In genomic region chr3:83286975-83287405, GRCm38 (mm10) we compare ENCODE assay signal across 8 mouse cellular contexts.
A peak's percentile ranks its signal among the peaks of the same experiment; 100 is the strongest.
DNase-seq lines count a peak whose midpoint lies in the region; ATAC-seq and TF ChIP-seq lines count a peak whose summit lies in the region.

No protein-coding gene starts in this region.

- peaks cover 5% of the 10 kb centered on the region for H3K4me1 ChIP-seq in embryonic fibroblast, embryonic 13.5 days (ENCODE audit: control insufficient read depth, insufficient read depth, low read length)
- no peaks in the 10 kb centered on the region for H3K4me1 ChIP-seq in heart, embryonic 14.5 days (ENCODE audit: control insufficient read depth in 2 of 2, insufficient read depth in 2 of 2, low read length in 2 of 2)

- 6% methylated on average over 11 of the region's 11 CpGs for WGBS in heart, embryonic 14.5 days

- peak overlapping the region; percentile 26 for H3K4me3 ChIP-seq in embryonic fibroblast, embryonic 13.5 days (ENCODE audit: insufficient read depth, low read length)
- H3K4me3 ChIP-seq in heart, embryonic 14.5 days (ENCODE audit: control insufficient read depth in 1 of 2, insufficient read depth in 1 of 2, low read depth in 1 of 2, low read length in 2 of 2) = peak overlapping the region; percentile 36 to 40

- H3K9me3 ChIP-seq in heart, embryonic 14.5 days (ENCODE audit: control insufficient read depth, low read length) = no peaks in the 10 kb centered on the region

- peak overlapping the region; percentile 68 for H3K9ac ChIP-seq in heart, embryonic 14.5 days (ENCODE audit: low read length)

- no peaks in the 10 kb centered on the region for H3K27me3 ChIP-seq in heart, embryonic 14.5 days (ENCODE audit: control insufficient read depth, insufficient read depth, low read length)

- TF ChIP-seq CTCF in embryonic fibroblast, embryonic 13.5 days (IDR thresholded peaks at IDR 0.05; ENCODE audit: borderline replicate concordance, insufficient read depth, low read length) = no peak

- H3K36me3 ChIP-seq in heart, embryonic 14.5 days (ENCODE audit: control insufficient read depth, insufficient read depth, low read length) = no peaks in the 10 kb centered on the region

- H3K27ac ChIP-seq in embryonic fibroblast, embryonic 13.5 days (ENCODE audit: insufficient read depth, low read length) = no peak overlapping the region
- H3K27ac ChIP-seq in heart, embryonic 14.5 days (replicated peaks in 1 of 2; ENCODE audit: control insufficient read depth in 1 of 2, insufficient read depth in 1 of 2, low read depth in 2 of 2, low read length in 2 of 2) = no peak overlapping the region

- DNase-seq in adrenal gland, adult 2 months = peak; percentile 52
- DNase-seq in adrenal gland, postnatal 25 days = no peak
- peak; percentile 60 for DNase-seq in kidney, postnatal 10 days
- DNase-seq in liver = peak; percentile 7
- DNase-seq in neural tube, embryonic 10.5 days (ENCODE audit: extremely low spot score, low spot score) = peak; percentile 69
- DNase-seq in urinary bladder, postnatal 36 days (ENCODE audit: low spot score in 2 of 2) = peak; percentile 28 to 43

- TF ChIP-seq POLR2A in embryonic fibroblast, embryonic 13.5 days (IDR thresholded peaks at IDR 0.05; ENCODE audit: low read depth, low read length) = no peak

- H3K4me2 ChIP-seq in heart, embryonic 14.5 days (ENCODE audit: low read length) = peak overlapping the region; percentile 74

- ATAC-seq in heart, embryonic 14.5 days (ENCODE audit: insufficient number of reproducible peaks, insufficient read depth, low FRiP score, low read depth) = no peak
